Mouse (Mus musculus) kidney, embryonic 16.5 days (tissue): ENCODE measurements at regions not wholly inside any gene's neighbourhood (a gene's known extent, or its start where the extent isn't known, plus 50 kb on each side); places are given as distances from the start of the nearest gene placed in this dataset.
A peak's percentile ranks its signal among the peaks of the same experiment; 100 is the strongest.

Experiments used
- ATAC-seq: fragments of 200-750 bp; cut with Nextera tagmentation; 2 replicates; pipeline ENCODE4 v1.8.0; 2017; ENCODE audit warnings: moderate TSS enrichment; ENCODE audit not compliant: low FRiP score, low TSS enrichment
- H3K27ac ChIP-seq: fragments of 300-500 bp; sonication (generic); 2 replicates; pipeline ENCODE4 v1.5.1; 2014; ENCODE audit warnings: low read length
- H3K27me3 ChIP-seq: fragments of 300-500 bp; sonication (generic); 2 replicates; pipeline ENCODE4 v1.6.1; 2014; ENCODE audit warnings: low read length, control low read depth, mixed read lengths; ENCODE audit not compliant: insufficient read depth
- H3K36me3 ChIP-seq: fragments of 300-500 bp; sonication (generic); 2 replicates; pipeline ENCODE4 v1.6.1; 2014; ENCODE audit warnings: low read length, control low read depth, mixed read lengths; ENCODE audit not compliant: insufficient read depth
- H3K4me1 ChIP-seq: fragments of 300-500 bp; sonication (generic); 2 replicates; pipeline ENCODE4 v1.6.1; 2014; ENCODE audit warnings: low read length, control low read depth, mixed read lengths; ENCODE audit not compliant: insufficient read depth
- H3K4me2 ChIP-seq: fragments of 300-500 bp; sonication (generic); replicated peaks from 2 replicates; pipeline ENCODE4 v1.6.1; 2014; ENCODE audit warnings: low read depth, low read length
- H3K4me3 ChIP-seq: fragments of 300-500 bp; sonication (generic); 2 replicates; pipeline ENCODE4 v1.5.1; 2014; ENCODE audit warnings: mild to moderate bottlenecking, low read length
- H3K9ac ChIP-seq: fragments of 300-500 bp; sonication (generic); replicated peaks from 2 replicates; pipeline ENCODE4 v1.6.1; 2014; ENCODE audit warnings: low read length
- H3K9me3 ChIP-seq: fragments of 300-500 bp; sonication (generic); 2 replicates; pipeline ENCODE4 v1.6.1; 2016; ENCODE audit warnings: low read length, control low read depth
- WGBS: fragments of 180-500 bp; shearing (Covaris S2); extraction: QIAGEN DNeasy Blood & Tissue Kit; methylation state at CpG from one replicate; pipeline ENCODE4 v1.1.7; 2014; 5-methylcytosine and 5-hydroxymethylcytosine counted together

DNA sequence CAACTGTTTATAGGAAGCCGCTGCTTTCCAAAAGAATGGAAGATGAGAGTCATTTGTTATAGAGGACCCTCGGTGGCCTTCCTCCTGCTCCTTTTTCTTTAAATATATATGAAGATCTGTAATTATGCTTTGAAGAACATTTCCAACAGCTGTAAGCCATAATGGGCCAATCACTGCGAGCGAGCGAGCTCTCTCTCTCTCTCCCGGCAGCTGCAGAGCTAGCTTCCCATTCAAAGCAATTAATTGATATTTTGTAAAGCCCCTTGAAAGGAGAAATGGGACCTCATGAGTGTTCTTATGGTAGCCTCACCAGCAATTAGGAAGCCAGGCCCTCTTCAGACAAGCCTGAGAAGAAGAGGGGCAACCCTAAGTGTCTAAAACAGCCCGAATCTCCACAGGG is 174.1 kb downstream of the Gxylt1 start:
- WGBS: 76% methylated on average over 7 of the region's 7 CpGs
- Histone ChIP-seq H3K36me3 (no peaks in the 10 kb centered on the region), H3K27ac (no peak overlapping the region), H3K4me1 (peaks cover 7% of the 10 kb centered on the region; the same call in 1 of the 2 replicates), H3K4me3 (no peak overlapping the region), H3K27me3 (peaks cover 6% of the 10 kb centered on the region; the same call in 1 of the 2 replicates), H3K4me2 (no peak overlapping the region), H3K9ac (no peak overlapping the region), H3K9me3 (no peaks in the 10 kb centered on the region)
- no peak for ATAC-seq

DNA sequence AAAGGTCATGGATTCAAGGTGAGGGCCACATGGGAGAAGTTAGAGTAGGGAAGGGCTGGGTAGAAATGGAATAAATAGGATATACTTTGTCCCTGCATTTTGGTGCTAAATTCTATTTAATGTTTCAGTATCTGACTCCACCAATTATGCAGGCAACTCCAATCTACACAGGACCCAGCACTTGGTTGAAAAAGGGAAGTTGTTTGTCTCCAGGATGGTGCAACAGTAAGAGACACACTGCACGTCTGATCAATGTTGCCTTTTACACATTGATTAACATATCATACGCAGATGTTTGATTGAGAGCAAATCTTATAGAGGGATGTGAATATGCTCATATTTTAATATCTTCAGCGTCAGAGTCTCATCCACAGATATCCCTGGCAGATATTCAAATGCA is 175.1 kb downstream of the Gxylt1 start:
- H3K9ac ChIP-seq: no peak overlapping the region
- no peaks in the 10 kb centered on the region for H3K36me3 ChIP-seq
- no peak overlapping the region for H3K4me3 ChIP-seq
- no peak overlapping the region for H3K4me2 ChIP-seq
- peaks cover 6% of the 10 kb centered on the region; the same call in 1 of the 2 replicates for H3K27me3 ChIP-seq
- no peak overlapping the region for H3K27ac ChIP-seq
- 90% methylated on average over 3 of the region's 3 CpGs for WGBS
- ATAC-seq: no peak
- H3K9me3 ChIP-seq: no peaks in the 10 kb centered on the region
- peaks cover 9% of the 10 kb centered on the region for H3K4me1 ChIP-seq

DNA sequence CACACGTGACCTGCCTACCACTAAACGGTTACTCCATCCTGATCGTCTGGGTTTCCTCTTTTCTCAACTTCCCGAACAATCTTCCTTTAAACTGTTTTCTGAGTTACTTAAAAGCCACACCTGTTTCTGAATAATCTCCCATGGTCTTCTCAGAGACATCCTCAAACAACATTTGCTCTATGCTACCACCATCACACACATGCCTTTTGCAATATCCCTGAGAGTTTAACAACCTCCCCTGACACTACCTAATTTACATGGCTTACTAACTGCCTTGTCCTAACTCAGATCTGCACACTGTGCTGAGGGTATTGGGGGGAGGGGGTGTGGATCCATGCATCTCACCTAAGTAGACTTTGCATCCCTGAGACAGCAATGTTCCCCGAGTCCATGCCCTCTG is 178.6 kb downstream of the Gxylt1 start:
- no peak for ATAC-seq
- 54% methylated on average over 5 of the region's 5 CpGs for WGBS
- H3K27me3 ChIP-seq: peaks cover 6% of the 10 kb centered on the region; the same call in 1 of the 2 replicates

DNA sequence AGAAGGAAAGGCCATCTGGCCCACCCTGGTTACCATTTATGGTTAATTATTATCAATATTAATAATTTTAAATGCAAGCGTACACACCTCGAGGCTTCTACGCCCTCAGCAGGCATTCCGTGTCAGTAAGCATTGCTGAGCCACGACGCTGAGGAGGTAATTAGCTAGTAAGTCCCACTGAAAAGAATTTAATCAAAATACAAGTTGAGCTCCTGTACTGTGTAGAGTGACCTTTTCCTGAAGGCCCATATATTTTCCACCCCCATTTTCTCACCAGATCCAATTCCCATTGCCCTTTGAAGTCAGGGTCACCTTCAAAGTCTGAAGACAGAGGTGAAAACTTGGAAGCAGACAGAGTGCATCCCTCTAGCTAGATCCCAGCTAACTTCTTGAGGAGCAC is 179.8 kb downstream of the Gxylt1 start:
- no peak overlapping the region for H3K9ac ChIP-seq
- no peaks in the 10 kb centered on the region for H3K9me3 ChIP-seq
- no peaks in the 10 kb centered on the region for H3K36me3 ChIP-seq
- no peak overlapping the region for H3K4me3 ChIP-seq
- peaks cover 17% of the 10 kb centered on the region for H3K4me1 ChIP-seq
- peak; percentile 63; the same call in 1 of the 2 replicates for ATAC-seq
- no peak overlapping the region for H3K27ac ChIP-seq
- H3K27me3 ChIP-seq: peaks cover 6% of the 10 kb centered on the region; the same call in 1 of the 2 replicates
- H3K4me2 ChIP-seq: no peak overlapping the region
- WGBS: 23% methylated on average over 6 of the region's 6 CpGs

More for the DNA sequence above, 178.6 kb downstream of the Gxylt1 start:
- no peak overlapping the region for H3K4me3 ChIP-seq
- H3K9me3 ChIP-seq: no peaks in the 10 kb centered on the region
- H3K4me1 ChIP-seq: peaks cover 17% of the 10 kb centered on the region
- no peak overlapping the region for H3K4me2 ChIP-seq
- H3K9ac ChIP-seq: no peak overlapping the region
- H3K27ac ChIP-seq: no peak overlapping the region
- no peaks in the 10 kb centered on the region for H3K36me3 ChIP-seq

DNA sequence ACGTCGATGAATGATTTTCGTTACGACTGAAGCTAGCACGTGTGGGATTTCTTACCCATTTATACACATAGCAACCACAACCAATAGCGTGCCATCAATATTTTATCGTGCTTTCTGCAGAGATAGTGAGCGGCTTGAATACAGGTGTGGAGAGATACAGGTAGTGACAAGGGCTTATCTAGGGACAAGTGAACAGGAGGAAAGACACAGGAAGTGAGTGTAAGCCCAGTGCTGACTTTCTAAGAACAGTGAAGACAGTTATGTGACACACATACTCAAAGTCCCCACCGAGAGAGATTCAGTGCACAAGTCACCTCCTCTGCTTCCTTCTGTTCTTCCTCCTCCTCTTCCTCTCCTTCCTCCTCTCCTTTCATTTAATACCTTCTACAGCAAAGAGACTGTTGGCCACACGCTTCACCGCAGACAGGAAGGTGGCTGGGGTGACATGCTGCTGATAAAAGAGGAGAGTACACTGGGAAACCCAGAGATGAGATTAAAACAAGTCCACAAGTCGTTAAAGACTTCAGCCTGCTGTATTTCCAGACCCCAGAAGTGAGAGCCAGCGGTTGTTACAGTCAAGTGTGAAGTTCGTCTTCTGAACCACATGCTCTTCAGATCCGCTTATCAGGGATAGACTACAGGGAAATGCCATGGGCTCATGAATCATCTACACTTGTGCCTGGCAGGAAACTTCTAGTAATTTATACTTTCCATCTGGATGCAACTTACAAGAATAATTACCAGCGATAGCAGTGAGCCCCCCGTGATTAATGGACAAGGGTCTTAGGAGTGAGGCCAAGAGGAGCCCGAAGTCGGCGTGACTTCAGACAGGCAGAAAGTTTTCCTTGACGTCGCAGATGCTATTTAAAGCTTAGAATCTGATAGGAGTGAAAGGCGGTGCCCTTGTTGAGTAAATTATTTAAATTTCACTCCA is 180.5 kb downstream of the Gxylt1 start:
- WGBS: 24% methylated on average over 23 of the region's 23 CpGs
- no peak overlapping the region for H3K9ac ChIP-seq
- peaks cover 17% of the 10 kb centered on the region for H3K4me1 ChIP-seq
- peaks cover 8% of the 10 kb centered on the region; the same call in 1 of the 2 replicates for H3K27me3 ChIP-seq
- H3K9me3 ChIP-seq: no peaks in the 10 kb centered on the region
- 0 out of 2 replicates have a peak overlapping the region, but pooled peaks have one; percentile 6 for H3K27ac ChIP-seq
- ATAC-seq: peak; percentile 82
- 0 out of 2 replicates have a peak overlapping the region, but pooled peaks have one; percentile 6 for H3K4me2 ChIP-seq
- no peaks in the 10 kb centered on the region for H3K36me3 ChIP-seq
- H3K4me3 ChIP-seq: no peak overlapping the region

DNA sequence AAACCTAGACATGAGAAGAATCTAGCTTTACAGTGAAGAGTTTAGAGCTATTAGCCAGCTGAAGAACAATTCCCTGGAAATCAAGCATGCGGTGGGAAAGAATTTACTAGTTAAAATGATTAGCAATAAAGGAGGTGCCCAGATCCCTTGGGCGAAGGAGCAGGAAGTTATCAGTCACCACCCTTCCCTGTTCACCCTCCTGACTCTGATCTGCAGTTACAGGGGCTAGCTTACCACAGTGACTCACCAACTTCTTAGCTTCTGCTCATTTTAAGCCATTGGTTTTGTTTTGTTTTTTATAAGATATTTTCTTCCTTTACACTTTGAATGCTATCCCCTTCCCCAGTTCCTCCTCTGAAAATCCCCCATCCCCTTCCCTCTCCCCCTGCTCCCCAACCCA is 183.6 kb downstream of the Gxylt1 start:
- ATAC-seq: no peak
- Histone ChIP-seq H3K9me3 (no peaks in the 10 kb centered on the region), H3K36me3 (no peaks in the 10 kb centered on the region), H3K4me2 (no peak overlapping the region), H3K27ac (no peak overlapping the region), H3K4me3 (no peak overlapping the region), H3K27me3 (peaks cover 5% of the 10 kb centered on the region; the same call in 1 of the 2 replicates), H3K9ac (no peak overlapping the region), H3K4me1 (peaks cover 14% of the 10 kb centered on the region)
- 78% methylated on average over 2 of the region's 2 CpGs for WGBS

DNA sequence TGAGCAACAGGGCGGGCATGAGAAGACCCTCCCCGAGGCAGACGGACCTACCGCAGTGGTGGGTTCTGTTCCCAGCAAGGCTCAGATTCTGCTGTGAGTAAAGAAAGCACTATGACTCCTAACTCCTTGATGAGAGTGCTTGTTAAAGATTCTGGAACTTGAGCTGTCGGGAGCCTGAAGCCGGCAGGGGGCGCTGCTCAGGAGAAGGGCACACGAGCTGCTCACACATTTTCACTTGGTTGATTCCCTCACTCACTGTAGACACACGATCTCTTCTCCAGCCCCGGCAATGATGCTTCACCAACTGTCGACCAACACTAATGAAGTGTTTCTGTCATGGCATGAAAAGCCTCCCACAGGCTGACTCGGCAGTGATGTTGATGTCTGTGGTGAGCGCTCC is 185.6 kb downstream of the Gxylt1 start:
- H3K9me3 ChIP-seq: no peaks in the 10 kb centered on the region
- H3K4me1 ChIP-seq: peaks cover 3% of the 10 kb centered on the region
- H3K27me3 ChIP-seq: peaks cover 2% of the 10 kb centered on the region; the same call in 1 of the 2 replicates
- no peak overlapping the region for H3K4me2 ChIP-seq
- no peak overlapping the region for H3K4me3 ChIP-seq
- WGBS: 22% methylated on average over 13 of the region's 13 CpGs
- H3K27ac ChIP-seq: no peak overlapping the region
- H3K36me3 ChIP-seq: no peaks in the 10 kb centered on the region
- no peak overlapping the region for H3K9ac ChIP-seq
- ATAC-seq: 0 out of 2 replicates have a peak, but pooled peaks have one; percentile 23

DNA sequence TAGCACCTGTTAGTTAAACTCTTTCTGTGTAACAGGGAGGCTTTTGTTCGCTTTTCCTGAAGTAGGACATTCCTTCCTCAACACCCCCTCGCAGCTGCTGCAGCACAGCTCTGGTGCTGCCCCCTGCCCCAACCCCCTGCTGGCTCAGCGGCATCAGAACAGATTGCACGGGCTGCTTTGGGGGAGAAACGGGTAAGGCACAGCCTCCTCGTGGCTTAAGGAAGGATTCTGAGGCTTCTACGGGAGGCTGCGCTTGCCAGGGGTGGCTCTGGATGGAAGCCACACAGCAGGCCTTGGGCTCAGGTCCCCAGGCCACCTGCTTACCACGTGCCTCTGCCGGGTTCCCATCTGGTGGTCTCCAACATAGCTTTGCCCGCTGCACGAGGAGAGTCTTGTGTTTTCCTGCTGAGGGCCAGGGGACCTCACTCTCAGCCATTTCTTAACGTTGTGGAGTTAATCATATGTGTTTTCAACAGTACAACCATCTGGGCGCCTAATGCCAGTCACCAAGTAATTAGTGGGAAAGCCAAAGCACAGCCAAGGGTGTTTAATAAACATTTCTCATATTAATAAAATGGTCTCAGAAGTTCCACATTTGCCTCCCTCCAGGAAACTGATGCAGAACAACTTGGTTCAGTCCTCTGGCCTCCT is 189.9 kb downstream of the Gxylt1 start:
- H3K9me3 ChIP-seq: no peaks in the 10 kb centered on the region
- H3K4me3 ChIP-seq: no peak overlapping the region
- no peak overlapping the region for H3K4me2 ChIP-seq
- no peaks in the 10 kb centered on the region for H3K4me1 ChIP-seq
- H3K27ac ChIP-seq: no peak overlapping the region
- no peaks in the 10 kb centered on the region for H3K36me3 ChIP-seq
- ATAC-seq: no peak
- H3K27me3 ChIP-seq: 0 out of 2 replicates have a peak, but pooled peaks cover 2% of the 10 kb centered on the region
- no peak overlapping the region for H3K9ac ChIP-seq
- 65% methylated on average over 14 of the region's 14 CpGs for WGBS

DNA sequence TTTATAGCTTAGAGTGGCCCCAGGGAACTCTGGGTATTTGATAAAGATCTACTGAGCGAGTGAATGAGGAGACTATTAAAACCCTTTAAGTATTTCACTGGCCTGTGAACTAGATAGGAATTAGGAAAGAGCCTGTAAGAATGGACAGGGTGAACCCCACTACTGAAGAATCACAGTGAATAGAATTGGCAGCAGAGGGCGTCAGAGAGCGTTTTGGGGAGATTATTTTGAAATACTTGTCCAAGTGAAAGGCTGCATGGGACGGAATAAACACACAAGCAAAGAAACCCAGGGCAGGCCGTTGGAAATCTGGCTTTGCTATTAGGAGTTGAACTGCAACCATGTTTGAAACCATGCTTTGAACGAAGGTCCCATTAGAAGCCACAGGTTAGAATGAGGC is 200.9 kb downstream of the Gxylt1 start:
- no peaks in the 10 kb centered on the region for H3K27me3 ChIP-seq
- H3K4me2 ChIP-seq: no peak overlapping the region
- no peaks in the 10 kb centered on the region for H3K36me3 ChIP-seq
- no peaks in the 10 kb centered on the region for H3K9me3 ChIP-seq
- H3K4me3 ChIP-seq: no peak overlapping the region
- no peaks in the 10 kb centered on the region for H3K4me1 ChIP-seq
- no peak overlapping the region for H3K9ac ChIP-seq
- H3K27ac ChIP-seq: no peak overlapping the region
- 60% methylated on average over 6 of the region's 6 CpGs for WGBS
- no peak for ATAC-seq
